Comparison of ENCODE assay signal across 9 mouse cellular contexts in the genomic region with DNA sequence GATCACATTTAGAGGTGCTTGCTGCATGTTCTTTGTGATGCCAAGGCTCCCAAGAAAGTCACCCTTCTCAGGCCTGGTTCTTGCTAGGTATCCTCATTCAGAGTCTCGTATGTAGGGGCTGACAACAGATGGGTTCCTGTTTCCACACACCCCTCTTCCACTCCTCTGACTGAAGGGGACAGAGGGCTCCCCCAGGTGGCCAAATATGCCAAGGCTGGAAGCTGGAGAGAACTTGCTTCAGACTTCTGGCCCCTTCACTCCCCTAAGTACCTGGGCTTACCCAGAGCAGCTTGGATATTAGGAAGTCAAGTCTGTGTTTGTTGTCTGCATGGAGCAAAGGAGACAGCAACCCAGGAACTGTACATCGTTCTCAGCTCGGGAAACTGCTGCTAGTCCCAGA. TPM values are rescaled to one million over a fixed set of nuclear protein-coding genes. Genes with fewer than 3 reads are reported as not detected.
DNase-seq lines count a peak whose midpoint lies in the region; ATAC-seq and TF ChIP-seq lines count a peak whose summit lies in the region.
"Had no signal": no experiment of that assay in that cellular context is flagged by ENCODE, and none has a peak within 500 bp of the region (broad histone marks: within the 10 kb centered on the region; RNA-seq: fewer than 3 reads in every experiment).

No protein-coding gene starts in this region.

- H3K27ac ChIP-seq in forebrain, embryonic 10.5 days: peak overlapping the region; percentile 54; the same call in 1 of the 2 replicates
- no peak overlapping the region for H3K27ac ChIP-seq in forebrain, embryonic 13.5 days
- H3K27ac ChIP-seq in bone marrow macrophage, adult 2 months (ENCODE audit: insufficient read depth, low read depth, low read length): no peak overlapping the region
- H3K27ac ChIP-seq: neural tube, embryonic 12.5 days had no signal

- H3K9ac ChIP-seq in forebrain, embryonic 13.5 days: no peak overlapping the region; the same call in 1 of the 2 replicates
- H3K9ac ChIP-seq: neural tube, embryonic 12.5 days had no signal

- peak; percentile 83 for TF ChIP-seq CTCF in bone marrow macrophage, adult 2 months (IDR thresholded peaks at IDR 0.05; ENCODE audit: low read depth, low read length)

- no peak for ATAC-seq in forebrain, embryonic 13.5 days
- peak; percentile 27; the same call in 1 of the 2 replicates for ATAC-seq in monocyte, adult 5-6 weeks (replicated peaks; ENCODE audit: insufficient number of reproducible peaks, low FRiP score, low TSS enrichment, poor library complexity, severe bottlenecking)

- H3K9me3 ChIP-seq in forebrain, embryonic 10.5 days: no peaks in the 10 kb centered on the region
- no peaks in the 10 kb centered on the region for H3K9me3 ChIP-seq in forebrain, embryonic 13.5 days (replicated peaks)
- H3K9me3 ChIP-seq: neural tube, embryonic 12.5 days had no signal

- H3K27me3 ChIP-seq in forebrain, embryonic 10.5 days (ENCODE audit: poor library complexity, severe bottlenecking): no peaks in the 10 kb centered on the region
- no peaks in the 10 kb centered on the region for H3K27me3 ChIP-seq in forebrain, embryonic 13.5 days
- H3K27me3 ChIP-seq: neural tube, embryonic 12.5 days had no signal

- peaks cover 61% of the 10 kb centered on the region for H3K4me1 ChIP-seq in forebrain, embryonic 10.5 days
- H3K4me1 ChIP-seq in forebrain, embryonic 13.5 days: peaks cover 48% of the 10 kb centered on the region
- H3K4me1 ChIP-seq in bone marrow macrophage, adult 2 months (ENCODE audit: control insufficient read depth, insufficient read depth, low read length): peaks cover 12% of the 10 kb centered on the region

- WGBS in forebrain, embryonic 10.5 days: 49% methylated on average over 3 of the region's 3 CpGs
- 41% methylated on average over 3 of the region's 3 CpGs for WGBS in forebrain, embryonic 13.5 days

- DNase-seq in forebrain, embryonic 10.5 days (ENCODE audit: extremely low spot score, low spot score): no peak
- DNase-seq in 416B (ENCODE audit: low read depth): peak; percentile 87
- peak; percentile 69 for DNase-seq in gastrocnemius, postnatal 10 days
- DNase-seq in kidney, postnatal 10 days: peak; percentile 90
- DNase-seq in thymus, postnatal 0 days (ENCODE audit: low spot score): peak; percentile 85

- H3K4me2 ChIP-seq in forebrain, embryonic 13.5 days: no peak overlapping the region
- H3K4me2 ChIP-seq: neural tube, embryonic 12.5 days had no signal

- no peaks in the 10 kb centered on the region for H3K36me3 ChIP-seq in forebrain, embryonic 10.5 days (replicated peaks)
- no peaks in the 10 kb centered on the region for H3K36me3 ChIP-seq in forebrain, embryonic 13.5 days (ENCODE audit: poor library complexity, severe bottlenecking)
- H3K36me3 ChIP-seq: neural tube, embryonic 12.5 days had no signal

- no peak overlapping the region for H3K4me3 ChIP-seq in forebrain, embryonic 10.5 days
- no peak overlapping the region for H3K4me3 ChIP-seq in forebrain, embryonic 13.5 days
- no peak overlapping the region for H3K4me3 ChIP-seq in bone marrow macrophage, adult 2 months (ENCODE audit: insufficient read depth, low read length)
- H3K4me3 ChIP-seq: neural tube, embryonic 12.5 days had no signal

- no peak for TF ChIP-seq POLR2A in bone marrow macrophage, adult 2 months (IDR thresholded peaks at IDR 0.05; ENCODE audit: borderline replicate concordance, low read depth, low read length)

RNA-seq across cellular contexts. Expression of a gene that starts 26.6 kb away (rescaled TPM):
- polyA plus RNA-seq in forebrain, embryonic 10.5 days (2016; fragmentation: Nextera tagmentation; extraction: Ambion mirVana): 2,941 and 3,273 TPM in 2 replicates
- polyA plus RNA-seq in forebrain, embryonic 13.5 days (2015; fragmentation: Nextera tagmentation; extraction: Ambion mirVana): 2,754 and 3,239 TPM in 2 replicates
- 1,364 and 1,417 TPM in 2 replicates for polyA plus RNA-seq in bone marrow macrophage, adult 2 months (2012; ENCODE audit: insufficient read depth, insufficient read length, missing spikeins)
- 100 to 1,000 TPM; 358 to 428 TPM for total RNA-seq in gastrocnemius, postnatal 10 days (2021)
- 2,048 to 2,960 TPM (median 2,606 TPM) in 3 replicates for total RNA-seq in monocyte, adult 5-6 weeks (2017)
- 3,795 and 4,477 TPM in 2 replicates for polyA plus RNA-seq in thymus, postnatal 0 days (2015; fragmentation: Nextera tagmentation; extraction: Ambion mirVana)
